Mouse (Mus musculus) G1E (cell line): Measurements from ENCODE around the gene Higd1a. TPM values are rescaled to one million over a fixed set of nuclear protein-coding genes. Genes with fewer than 3 reads are reported as not detected.

Experiments
- ATAC-seq: 2 replicates; pipeline ENCODE4 v1.8.0; 2016; ENCODE audit warnings: mild to moderate bottlenecking; ENCODE audit not compliant: insufficient number of reproducible peaks, poor library complexity, low FRiP score, severe bottlenecking; ENCODE audit errors: extremely low read depth
- DNase-seq: peaks from one replicate; pipeline ENCODE4 v3.0.0; 2012; ENCODE audit warnings: low spot score
- H3K27me3 ChIP-seq: 2 replicates; pipeline ENCODE4 v1.6.1; 2012; ENCODE audit warnings: mild to moderate bottlenecking, low read length, inconsistent platforms; ENCODE audit not compliant: insufficient read depth
- H3K36me3 ChIP-seq: replicated peaks from 2 replicates; pipeline ENCODE3; 2012; ENCODE audit warnings: mild to moderate bottlenecking, inconsistent platforms
- H3K4me1 ChIP-seq: 2 replicates; pipeline ENCODE4 v1.6.1; 2012; ENCODE audit warnings: low read depth, low read length, inconsistent platforms, mixed read lengths; ENCODE audit not compliant: insufficient read depth
- H3K4me3 ChIP-seq: 2 replicates; pipeline ENCODE4 v1.5.1; 2012; ENCODE audit warnings: low read depth, mild to moderate bottlenecking, inconsistent platforms, low read length, moderate library complexity, mixed read lengths
- H3K9me3 ChIP-seq: replicated peaks from 2 replicates; pipeline ENCODE4 v1.6.1; 2012; ENCODE audit warnings: inconsistent platforms
- CTCF ChIP-seq: IDR thresholded peaks from 2 replicates; pipeline ENCODE4 v1.5.1; 2012; ENCODE audit warnings: low read depth, low read length, inconsistent platforms, mixed read lengths
- GATA1 ChIP-seq: IDR thresholded peaks from 2 replicates; pipeline ENCODE4 v1.6.1; 2012; ENCODE audit warnings: borderline replicate concordance, low read length, inconsistent platforms, mixed read lengths
- GATA2 ChIP-seq: IDR thresholded peaks from 2 replicates; pipeline ENCODE4 v1.6.1; 2012; ENCODE audit warnings: low read depth, low read length, inconsistent platforms, borderline replicate concordance
- POLR2AphosphoS5 ChIP-seq: IDR thresholded peaks from 2 replicates; pipeline ENCODE4 v1.6.1; 2012; ENCODE audit warnings: low read depth, low read length, inconsistent platforms; ENCODE audit not compliant: insufficient replicate concordance
- TAL1 ChIP-seq: conservative IDR thresholded peaks from 2 replicates; pipeline ENCODE4 v1.6.1; 2012; ENCODE audit warnings: low read depth, low read length, inconsistent platforms, mixed read lengths
- polyA plus RNA-seq: library from polyadenylated mRNA; stranded (reverse); fragments of >175 nt; gene quantifications from 2 replicates; pipeline ENCODE4 v1.2.3, GENCODE M21; 2012
- total RNA-seq, 2 experiments: library from RNA; stranded (forward) in 1 of 2; stranded (reverse) in 1 of 2; fragments of 200-1000 nt in 1 of 2; fragments of >200 nt in 1 of 2; fragmentation: Nextera tagmentation in 1 of 2; gene quantifications; 2 replicates each; pipeline ENCODE4 v1.2.3; 2014 to 2017

Higd1a gene
- total and polyA plus RNA-seq, 3 experiments = 54.5 to 114 (median 73.3) TPM

- H3K4me3 ChIP-seq = no peak overlapping the region
- DNase-seq = no peak
- H3K27me3 ChIP-seq = peaks cover 21% of the 10 kb centered on the region; the same call in 1 of the 2 replicates
- H3K36me3 ChIP-seq = no peaks in the 10 kb centered on the region
- no peaks in the 10 kb centered on the region for H3K9me3 ChIP-seq
- no peak for ATAC-seq
- TF ChIP-seq CTCF (no peak), GATA2 (no peak)
- no peaks in the 10 kb centered on the region for H3K4me1 ChIP-seq
Measured at GRCm38 (mm10) chr9:121896820-121897219, 38.7 kb upstream of the Higd1a start.

GRCm38 (mm10) chr9:121895392-121895993, 37.3 kb upstream of the Higd1a start:
- Histone ChIP-seq H3K36me3 (no peaks in the 10 kb centered on the region), H3K9me3 (no peaks in the 10 kb centered on the region), H3K4me3 (no peak overlapping the region), H3K4me1 (no peaks in the 10 kb centered on the region), H3K27me3 (peaks cover 23% of the 10 kb centered on the region; the same call in 1 of the 2 replicates)
- no peak for TF ChIP-seq TAL1
- TF ChIP-seq GATA2 = no peak
- TF ChIP-seq CTCF = no peak
- TF ChIP-seq POLR2AphosphoS5 = no peak
- no peak for TF ChIP-seq GATA1
- DNase-seq (no peak), ATAC-seq (no peak)

- no peak for DNase-seq
- TF ChIP-seq CTCF (no peak), GATA1 (no peak), GATA2 (no peak), TAL1 (no peak), POLR2AphosphoS5 (no peak)
- Histone ChIP-seq H3K4me1 (no peaks in the 10 kb centered on the region), H3K4me3 (no peak overlapping the region), H3K36me3 (no peaks in the 10 kb centered on the region), H3K27me3 (peaks cover 25% of the 10 kb centered on the region), H3K9me3 (no peaks in the 10 kb centered on the region)
- no peak for ATAC-seq
Measured at GRCm38 (mm10) chr9:121894447-121894846, 36.3 kb upstream of the Higd1a start.

GRCm38 (mm10) chr9:121892057-121892687, 34.0 kb upstream of the Higd1a start:
- Histone ChIP-seq H3K36me3 (no peaks in the 10 kb centered on the region), H3K4me3 (no peak overlapping the region), H3K4me1 (no peaks in the 10 kb centered on the region), H3K27me3 (peaks cover 21% of the 10 kb centered on the region), H3K9me3 (no peaks in the 10 kb centered on the region)
- ATAC-seq (no peak), DNase-seq (no peak)
- TF ChIP-seq GATA2 (no peak), GATA1 (no peak), TAL1 (no peak), CTCF (no peak)

- ATAC-seq (no peak), DNase-seq (no peak)
- no peaks in the 10 kb centered on the region for H3K4me1 ChIP-seq
Measured at GRCm38 (mm10) chr9:121891301-121891700, 33.1 kb upstream of the Higd1a start.

GRCm38 (mm10) chr9:121890441-121890941, 32.3 kb upstream of the Higd1a start:
- ATAC-seq (no peak), DNase-seq (no peak)
- Histone ChIP-seq H3K4me3 (no peak overlapping the region), H3K9me3 (no peaks in the 10 kb centered on the region), H3K4me1 (no peaks in the 10 kb centered on the region), H3K27me3 (peaks cover 18% of the 10 kb centered on the region), H3K36me3 (no peaks in the 10 kb centered on the region)
- no peak for TF ChIP-seq GATA1
- TF ChIP-seq CTCF = no peak
- no peak for TF ChIP-seq GATA2
- TF ChIP-seq POLR2AphosphoS5 = no peak
- no peak for TF ChIP-seq TAL1

More at GRCm38 (mm10) chr9:121891301-121891700, 33.1 kb upstream of the Higd1a start:
- Histone ChIP-seq H3K4me3 (no peak overlapping the region), H3K27me3 (peaks cover 18% of the 10 kb centered on the region), H3K9me3 (no peaks in the 10 kb centered on the region), H3K36me3 (no peaks in the 10 kb centered on the region)
- TF ChIP-seq GATA2 (no peak), CTCF (no peak), GATA1 (no peak), POLR2AphosphoS5 (no peak), TAL1 (no peak)
